ENCODE assay signal across 8 mouse cellular contexts in genomic region chr13:28418936-28419681, GRCm38 (mm10).
DNase-seq lines count a peak whose midpoint lies in the region; ATAC-seq and TF ChIP-seq lines count a peak whose summit lies in the region.

No protein-coding gene starts in this region.

- H3K27ac ChIP-seq in cerebellum, adult 2 months (ENCODE audit: insufficient read depth, low read length): peak overlapping the region; percentile 33; the same call in 1 of the 2 replicates
- H3K27ac ChIP-seq in neural tube, embryonic 14.5 days (ENCODE audit: low read depth, low read length): peak overlapping the region; percentile 94

- H3K9ac ChIP-seq in neural tube, embryonic 14.5 days (replicated peaks; ENCODE audit: low read depth, low read length): peak overlapping the region; percentile 65

- H3K36me3 ChIP-seq in neural tube, embryonic 14.5 days (ENCODE audit: control insufficient read depth, insufficient read depth, low read length): no peaks in the 10 kb centered on the region

- ATAC-seq in neural tube, embryonic 14.5 days (ENCODE audit: low read depth): no peak

- 80% methylated on average over 17 of the region's 17 CpGs for WGBS in cerebellum, adult 2 months
- WGBS in neural tube, embryonic 14.5 days: 69% methylated on average over 17 of the region's 17 CpGs

- H3K4me2 ChIP-seq in neural tube, embryonic 14.5 days (ENCODE audit: low read depth, low read length): peak overlapping the region; percentile 51

- H3K9me3 ChIP-seq in neural tube, embryonic 14.5 days (ENCODE audit: control insufficient read depth, low read length): no peaks in the 10 kb centered on the region

- H3K4me3 ChIP-seq in cerebellum, adult 2 months (replicated peaks; ENCODE audit: insufficient read depth, low read depth, low read length): peak overlapping the region; percentile 80
- peak overlapping the region; percentile 31 for H3K4me3 ChIP-seq in neural tube, embryonic 14.5 days (ENCODE audit: low read depth, low read length)

- intact Hi-C loops in gastrocnemius, postnatal 14 days (cut with DNase I; ENCODE audit: low total_unique reads): loop anchor here (10.0 kb wide), 1 partner anchor 536 kb away; the partner anchor contains the start of gene Sox4

- DNase-seq in gastrocnemius, postnatal 25 days: peak; percentile 6
- no peak for DNase-seq in gastrocnemius, postnatal 14 days
- peak; percentile 30 to 52 for DNase-seq in cerebellum, adult 2 months
- peak; percentile 48 to 53 for DNase-seq in frontal cortex, postnatal 36 days (ENCODE audit: low spot score in 2 of 2)
- peak; percentile 25 to 41 for DNase-seq in layer of hippocampus, postnatal 14 days (ENCODE audit: low spot score in 2 of 2)
- no peak for DNase-seq in B cell, adult 2 months
- DNase-seq in urinary bladder, postnatal 25 days (ENCODE audit: low spot score): no peak

- no peaks in the 10 kb centered on the region for H3K27me3 ChIP-seq in cerebellum, adult 2 months (ENCODE audit: control insufficient read depth, insufficient read depth, low read length)
- no peaks in the 10 kb centered on the region for H3K27me3 ChIP-seq in neural tube, embryonic 14.5 days (ENCODE audit: control insufficient read depth, insufficient read depth, low read length)

- peaks cover 3% of the 10 kb centered on the region; the same call in 1 of the 2 replicates for H3K4me1 ChIP-seq in cerebellum, adult 2 months (ENCODE audit: control insufficient read depth, insufficient read depth, low read length)
- peaks cover 50% of the 10 kb centered on the region; the same call in 1 of the 2 replicates for H3K4me1 ChIP-seq in neural tube, embryonic 14.5 days (ENCODE audit: control insufficient read depth, insufficient read depth, low read length)

- no peak for TF ChIP-seq POLR2A in cerebellum, adult 2 months (IDR thresholded peaks at IDR 0.05; ENCODE audit: borderline replicate concordance, insufficient read depth, low read length)

- no peak for TF ChIP-seq CTCF in cerebellum, adult 2 months (IDR thresholded peaks at IDR 0.05; ENCODE audit: borderline replicate concordance, insufficient read depth, low read depth, low read length)

Comparison
In these comparisons a context has a peak if more than half of its experiments do, and no peak if none do; other contexts are left out.
1. DNase-seq: peak in gastrocnemius, postnatal 25 days (single experiment), cerebellum, adult 2 months (2 of 2), frontal cortex, postnatal 36 days (2 of 2) and layer of hippocampus, postnatal 14 days (2 of 2); none in gastrocnemius, postnatal 14 days (single experiment), B cell, adult 2 months (0 of 2) and urinary bladder, postnatal 25 days (single experiment).